Mouse (Mus musculus): ENCODE measurements around the gene Ctnnd2.

DNA sequence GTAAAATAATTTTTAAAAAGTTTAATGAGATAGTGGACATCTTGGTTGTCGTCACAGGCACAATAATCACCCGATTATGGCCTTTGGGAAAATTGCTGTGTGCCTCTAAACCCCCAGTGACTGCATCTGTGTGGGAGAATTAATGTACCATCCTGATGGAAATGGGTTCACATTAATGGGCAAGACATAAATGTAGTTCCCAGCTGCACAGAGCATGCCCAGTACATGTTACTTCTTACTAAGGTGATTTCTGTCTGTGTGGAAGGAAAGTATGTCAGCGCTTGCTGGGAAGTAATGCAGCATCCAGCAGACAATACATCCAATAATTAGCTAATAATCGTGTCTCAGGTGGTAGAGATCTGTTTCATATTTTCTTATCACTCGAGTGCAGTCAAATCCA lies 589.8 kb downstream of the Ctnnd2 start:
- TF ChIP-seq CTCF (IDR thresholded peaks at IDR 0.05; ENCODE audit: low read depth, low read length) = no peak
- no peak for TF ChIP-seq POLR2A (IDR thresholded peaks at IDR 0.05; ENCODE audit: extremely low read depth, insufficient read depth, low read length)
